Mouse (Mus musculus) heart, embryonic 13.5 days (tissue): ENCODE measurements around the gene Bcl2l1. TPM values are rescaled to one million over a fixed set of nuclear protein-coding genes. Genes with fewer than 3 reads are reported as not detected.
A peak's percentile ranks its signal among the peaks of the same experiment; 100 is the strongest.

Experiments
- ATAC-seq: fragments of 200-750 bp; cut with Nextera tagmentation; 2 replicates; pipeline ENCODE4 v1.8.0; 2017; ENCODE audit warnings: moderate TSS enrichment; ENCODE audit not compliant: insufficient number of reproducible peaks, low FRiP score, low TSS enrichment; ENCODE audit errors: extremely low read depth
- H3K27ac ChIP-seq: fragments of 300-500 bp; sonication (generic); replicated peaks from 2 replicates; pipeline ENCODE4 v1.5.1; 2015; ENCODE audit warnings: moderate library complexity, mild to moderate bottlenecking, inconsistent platforms
- H3K27me3 ChIP-seq: fragments of 300-500 bp; sonication (generic); replicated peaks from 2 replicates; pipeline ENCODE4 v1.6.1; 2015; ENCODE audit warnings: mild to moderate bottlenecking, inconsistent platforms
- H3K36me3 ChIP-seq: fragments of 300-500 bp; sonication (generic); 2 replicates; pipeline ENCODE4 v1.6.1; 2015; ENCODE audit warnings: mild to moderate bottlenecking, inconsistent platforms
- H3K4me1 ChIP-seq: fragments of 300-500 bp; sonication (generic); 2 replicates; pipeline ENCODE4 v1.6.1; 2015; ENCODE audit warnings: inconsistent platforms
- H3K4me2 ChIP-seq: fragments of 300-500 bp; sonication (generic); 2 replicates; pipeline ENCODE4 v1.6.1; 2015; ENCODE audit warnings: inconsistent platforms, mild to moderate bottlenecking, moderate library complexity
- H3K4me3 ChIP-seq: fragments of 300-500 bp; sonication (generic); 2 replicates; pipeline ENCODE4 v1.5.1; 2015; ENCODE audit warnings: moderate library complexity, mild to moderate bottlenecking, inconsistent platforms
- H3K9ac ChIP-seq: fragments of 300-500 bp; sonication (generic); 2 replicates; pipeline ENCODE4 v1.6.1; 2015; ENCODE audit warnings: inconsistent platforms, mild to moderate bottlenecking, moderate library complexity
- H3K9me3 ChIP-seq: fragments of 300-500 bp; sonication (generic); 2 replicates; pipeline ENCODE4 v1.6.1; 2016; ENCODE audit warnings: inconsistent platforms
- WGBS: fragments of 180-500 bp; shearing (Covaris S2); methylation state at CpG from one replicate; pipeline ENCODE4 v1.1.7; 2015; ENCODE audit warnings: mixed read lengths; 5-methylcytosine and 5-hydroxymethylcytosine counted together
- microRNA-seq: library from miRNA; unstranded; fragments of <30 nt; microRNA quantifications from one replicate; pipeline ENCODE4, GENCODE M21; 2016
- polyA plus RNA-seq: library from polyadenylated mRNA; unstranded; fragments of >200 nt; fragmentation: Nextera tagmentation; extraction: Ambion mirVana; gene quantifications from 2 replicates; pipeline ENCODE4 v1.2.1, GENCODE M21; 2015

The Bcl2l1 gene
- polyA plus RNA-seq, 1 experiment from 2014 or later, result 62.8 TPM

- Histone ChIP-seq H3K4me2 (peak within 1 kb of the TSS; percentile 88), H3K9ac (peak within 1 kb of the TSS; percentile 96)
- WGBS, result 0% methylated on average over 28 of the region's 28 CpGs
Measured at GRCm38 (mm10) chr2:152736090-152736601, 95.4 kb downstream of the Bcl2l1 start, which contains the start of gene Id1. TSS of gene Id1 (plus strand) at chr2:152736251.

GRCm38 (mm10) chr2:152734984-152735383, 96.5 kb downstream of the Bcl2l1 start:
- peak overlapping the region; percentile 96 for H3K27ac ChIP-seq
- H3K27me3 ChIP-seq, result no peaks in the 10 kb centered on the region
- H3K4me2 ChIP-seq, result peak overlapping the region; percentile 88
- H3K4me1 ChIP-seq, result peaks cover 76% of the 10 kb centered on the region
- H3K9ac ChIP-seq, result peak overlapping the region; percentile 96
- peak; percentile 82 for ATAC-seq
- under 1% methylated on average over 28 of the region's 28 CpGs for WGBS
- no peaks in the 10 kb centered on the region for H3K9me3 ChIP-seq
- no peaks in the 10 kb centered on the region for H3K36me3 ChIP-seq
- peak overlapping the region; percentile 84 for H3K4me3 ChIP-seq

More at GRCm38 (mm10) chr2:152736090-152736601, 95.4 kb downstream of the Bcl2l1 start, which contains the start of gene Id1:
- peak; percentile 63; the same call in 1 of the 2 replicates for ATAC-seq
- H3K9me3 ChIP-seq, result no peaks in the 10 kb centered on the region
- H3K36me3 ChIP-seq, result no peaks in the 10 kb centered on the region
- H3K4me1 ChIP-seq, result peaks cover 79% of the 10 kb centered on the region
- peak within 1 kb of the TSS; percentile 96 for H3K27ac ChIP-seq
- no peaks in the 10 kb centered on the region for H3K27me3 ChIP-seq
- peak within 1 kb of the TSS; percentile 84 for H3K4me3 ChIP-seq

- H3K27ac ChIP-seq, result peak overlapping the region; percentile 96
- ATAC-seq, result no peak
- peaks cover 76% of the 10 kb centered on the region for H3K4me1 ChIP-seq
- no peaks in the 10 kb centered on the region for H3K27me3 ChIP-seq
- peak overlapping the region; percentile 84 for H3K4me3 ChIP-seq
- H3K36me3 ChIP-seq, result no peaks in the 10 kb centered on the region
- WGBS, result 19% methylated on average over 10 of the region's 10 CpGs
- peak overlapping the region; percentile 96 for H3K9ac ChIP-seq
- H3K9me3 ChIP-seq, result no peaks in the 10 kb centered on the region
- H3K4me2 ChIP-seq, result peak overlapping the region; percentile 88
Measured at GRCm38 (mm10) chr2:152734501-152734900, 97.0 kb downstream of the Bcl2l1 start.

- peaks cover 77% of the 10 kb centered on the region for H3K4me1 ChIP-seq
- no peak overlapping the region for H3K4me3 ChIP-seq
- no peaks in the 10 kb centered on the region for H3K9me3 ChIP-seq
- H3K36me3 ChIP-seq, result no peaks in the 10 kb centered on the region
- H3K4me2 ChIP-seq, result no peak overlapping the region
- H3K9ac ChIP-seq, result no peak overlapping the region
- ATAC-seq, result no peak
- WGBS, result 81% methylated on average over 2 of the region's 2 CpGs
- no peaks in the 10 kb centered on the region for H3K27me3 ChIP-seq
- no peak overlapping the region for H3K27ac ChIP-seq
Measured at GRCm38 (mm10) chr2:152733201-152733600, 98.3 kb downstream of the Bcl2l1 start.

Small RNAs within 50 kb of the gene (microRNA-seq; reads per million reads assigned to microRNA genes)
- gene Gm23802 (not detected), gene Mir5622 (not detected)

Other genes with a start within 250 kb of the Bcl2l1 start
- not detected in 2 replicates for gene Defb45, start 232.3 kb downstream of the Bcl2l1 start, polyA plus RNA-seq
- not detected in 2 replicates for gene Defb36, start 227.4 kb downstream of the Bcl2l1 start, polyA plus RNA-seq
- 0.68 and 1.1 TPM in 2 replicates for gene Defb25, start 208.7 kb downstream of the Bcl2l1 start, polyA plus RNA-seq
- 10.5 and 12.6 TPM in 2 replicates for gene Rem1, start 204.8 kb downstream of the Bcl2l1 start, polyA plus RNA-seq
- 81.9 and 84.7 TPM in 2 replicates for gene H13, start 162.3 kb downstream of the Bcl2l1 start, polyA plus RNA-seq
- 23.0 and 25.3 TPM in 2 replicates for gene Mcts2, start 144.7 kb downstream of the Bcl2l1 start, polyA plus RNA-seq
- 56.7 and 58.8 TPM in 2 replicates for gene Id1, start 95.5 kb downstream of the Bcl2l1 start, polyA plus RNA-seq
- 11.8 and 13.4 TPM in 2 replicates for gene Cox4i2, start 77.6 kb downstream of the Bcl2l1 start, polyA plus RNA-seq
- 51.1 and 55.5 TPM in 2 replicates for gene Tpx2, start 16.2 kb upstream of the Bcl2l1 start, polyA plus RNA-seq
- 0.19 and 0.29 TPM in 2 replicates for gene Mylk2, start 79.6 kb upstream of the Bcl2l1 start, polyA plus RNA-seq
- 2.5 and 2.7 TPM in 2 replicates for gene Foxs1, start 101.5 kb upstream of the Bcl2l1 start, polyA plus RNA-seq
- 0.15 and 0.51 TPM in 2 replicates for gene Dusp15, start 120.0 kb upstream of the Bcl2l1 start, polyA plus RNA-seq
- gene Ttll9, start 130.8 kb upstream of the Bcl2l1 start, polyA plus RNA-seq, result 0.23 and 0.44 TPM in 2 replicates
- 101 and 111 TPM in 2 replicates for gene Pdrg1, start 183.7 kb upstream of the Bcl2l1 start, polyA plus RNA-seq
- not detected in 2 replicates for gene Xkr7, start 200.1 kb upstream of the Bcl2l1 start, polyA plus RNA-seq
- 4.6 and 5.3 TPM in 2 replicates for gene Ccm2l, start 234.2 kb upstream of the Bcl2l1 start, polyA plus RNA-seq